Mouse (Mus musculus): ENCODE data around the gene Dmap1.

Gene Dmap1

DNA sequence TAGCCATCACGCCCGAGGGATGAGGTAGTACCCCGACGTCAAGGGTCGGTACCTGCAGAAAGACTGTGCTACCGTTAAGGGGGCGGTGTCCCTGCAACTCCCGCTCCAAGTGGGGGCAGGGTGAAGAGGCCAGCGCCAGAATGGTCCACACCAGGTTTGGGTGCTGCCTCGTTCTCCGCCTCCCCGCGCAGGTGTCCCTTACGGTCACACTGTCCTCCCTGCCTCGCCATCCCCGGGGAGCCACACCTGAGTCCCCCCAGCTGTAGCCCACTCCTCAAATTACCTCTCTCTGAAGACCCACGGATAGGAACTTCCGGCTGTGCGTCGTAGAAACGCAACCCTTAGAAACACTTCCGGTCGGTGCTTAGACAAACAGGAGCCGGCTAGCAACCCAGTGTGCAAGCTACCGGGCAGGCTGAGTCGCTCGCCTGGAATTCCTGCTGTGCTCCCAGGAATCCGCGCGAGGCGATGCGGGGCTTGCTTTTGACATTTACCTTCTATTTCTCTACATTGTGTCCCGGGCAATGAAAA is at the start of gene Dmap1:
Dmap1 (minus strand) TSS at position 343 of the 531 bp plus-strand sequence.
- peak; percentile 83 for DNase-seq (ENCODE audit: low spot score)

DNA sequence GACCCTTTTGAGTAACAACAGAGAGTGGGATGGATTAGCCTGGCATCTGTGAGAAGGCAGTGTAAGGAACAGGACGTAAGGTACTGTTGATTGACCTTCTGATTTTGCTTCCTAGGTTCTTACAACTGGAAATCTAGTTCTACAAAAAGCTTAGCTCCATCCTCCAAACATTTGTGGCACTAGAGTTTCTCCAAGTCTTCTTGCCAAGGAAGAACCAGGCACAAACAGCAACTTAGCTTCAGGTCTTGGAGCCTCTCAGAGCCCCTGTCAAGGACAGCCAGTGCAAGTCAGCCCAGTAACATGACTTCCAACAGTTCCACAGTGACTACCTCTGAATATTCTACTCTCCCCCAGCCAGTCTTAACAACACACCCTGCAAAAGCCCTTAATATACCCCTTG is 42.0 kb upstream of the Dmap1 start, which contains the start of gene Gm12845:
Gm12845 (plus strand) TSS at position 301 of the 400 bp plus-strand sequence.
- DNase-seq (ENCODE audit: low spot score): no peak

DNA sequence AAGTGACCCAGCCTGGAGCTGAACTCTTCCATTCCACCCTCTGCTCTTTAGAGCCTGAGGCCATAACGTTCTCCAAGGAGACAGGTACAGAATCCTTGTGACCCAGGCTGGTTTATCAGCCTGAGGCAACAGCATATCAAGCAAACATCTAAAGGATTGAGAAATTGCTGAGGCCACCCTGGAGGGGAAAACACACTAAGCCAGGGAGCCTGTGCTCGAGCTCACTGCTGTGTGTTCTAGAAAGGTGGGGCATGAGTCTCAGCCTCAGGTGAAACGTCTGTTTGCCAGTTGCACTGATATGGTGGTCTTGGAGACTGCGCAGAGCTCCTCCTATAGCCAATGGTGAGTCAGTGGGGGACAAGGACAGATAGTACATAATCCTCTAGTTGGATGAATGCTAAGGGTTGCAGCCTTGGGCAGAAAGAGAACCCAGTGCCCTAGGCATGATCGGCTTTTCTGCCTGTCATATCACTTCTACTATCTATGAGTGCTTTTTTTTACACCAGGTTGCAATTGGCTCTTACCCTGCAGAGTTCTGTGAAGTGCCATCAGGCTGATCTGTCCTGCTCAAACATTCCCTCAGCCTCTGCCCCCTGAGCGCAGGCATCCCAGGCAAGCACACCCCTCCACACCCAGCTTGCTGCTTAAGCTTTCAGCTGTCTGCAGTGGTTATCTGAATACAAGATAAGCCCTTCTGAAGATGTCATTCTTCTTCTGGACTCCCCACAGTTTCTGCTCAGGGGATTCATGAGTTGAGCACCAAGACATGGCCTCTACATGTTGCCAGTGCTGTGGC is 31.4 kb upstream of the Dmap1 start:
- DNase-seq (ENCODE audit: low spot score): no peak

DNA sequence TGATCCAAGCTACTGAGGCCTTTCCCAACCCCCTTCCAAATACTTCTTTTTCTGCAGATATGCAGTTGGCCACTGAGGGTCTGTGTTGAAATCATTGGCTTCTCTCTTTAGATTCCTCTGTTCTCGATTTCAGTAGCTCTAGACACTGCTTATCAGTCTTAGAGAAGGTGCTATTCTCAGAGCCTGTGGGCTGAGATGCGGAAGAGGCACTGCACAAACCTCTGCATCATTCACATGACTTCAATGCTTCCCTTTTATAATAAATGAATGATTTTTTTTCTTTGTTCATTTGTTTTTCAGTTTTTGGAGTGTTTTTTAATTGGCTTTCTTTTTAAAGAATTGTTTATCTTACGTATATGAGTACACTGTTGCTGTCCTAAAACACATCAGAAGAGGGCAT is 30.2 kb upstream of the Dmap1 start:
- no peak for DNase-seq (ENCODE audit: low spot score)

DNA sequence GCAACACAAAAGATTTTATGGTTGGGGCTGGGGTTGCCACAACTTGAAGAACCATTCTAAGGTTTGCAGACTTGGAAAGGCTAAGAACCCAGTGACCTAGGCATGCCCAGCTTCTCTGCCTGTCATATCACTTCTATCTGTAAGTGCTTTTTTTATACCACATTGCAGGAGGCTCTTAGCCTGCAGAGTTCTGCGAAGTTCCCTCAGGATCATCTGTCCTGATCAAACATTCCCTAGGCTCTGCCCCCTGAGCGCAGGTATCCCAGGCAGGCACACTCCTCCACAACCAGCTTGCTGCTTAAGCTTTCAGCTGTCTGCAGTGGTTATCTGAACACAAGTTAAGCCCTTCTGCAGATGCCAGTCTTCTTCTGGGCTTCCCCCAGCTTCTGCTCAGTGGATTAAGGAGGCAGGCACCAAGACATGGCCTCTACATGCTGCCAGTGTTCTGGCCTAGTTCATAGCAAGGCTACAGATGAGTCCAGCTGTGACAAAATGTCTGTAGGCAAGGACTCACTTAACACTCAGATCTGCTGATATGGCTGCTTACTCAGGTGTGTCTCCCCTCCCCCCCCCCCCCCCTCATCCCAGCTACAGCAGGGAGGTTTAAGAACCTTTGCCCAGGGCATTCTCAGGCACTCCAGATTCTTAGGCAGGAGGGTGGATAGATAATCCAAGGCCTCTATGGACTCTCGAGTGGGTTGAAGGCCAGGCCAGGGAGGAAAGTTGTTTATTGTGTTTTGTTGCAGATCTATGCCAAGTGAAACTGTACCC is 26.9 kb upstream of the Dmap1 start:
- DNase-seq (ENCODE audit: low spot score): no peak

DNA sequence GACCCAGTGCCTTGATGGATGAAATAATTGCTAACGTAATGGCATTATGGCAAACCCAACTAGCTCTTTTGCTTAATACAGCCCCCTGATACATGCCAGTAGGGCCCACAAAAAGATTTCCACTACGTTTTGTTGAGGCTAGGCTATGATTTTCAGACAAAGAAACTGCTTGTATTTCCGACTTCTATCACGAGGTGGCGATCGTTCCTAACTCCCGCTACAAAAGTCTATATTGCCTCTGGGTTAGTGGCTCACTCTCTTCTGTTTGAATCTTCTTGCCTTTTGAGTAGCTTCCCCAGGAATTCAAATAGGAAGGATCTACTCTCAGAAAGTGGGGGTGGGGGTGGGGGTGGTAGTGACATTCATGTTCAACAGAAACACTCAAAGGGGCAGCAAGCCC is 23.3 kb upstream of the Dmap1 start:
- peak; percentile 39 for DNase-seq (ENCODE audit: low spot score)

DNA sequence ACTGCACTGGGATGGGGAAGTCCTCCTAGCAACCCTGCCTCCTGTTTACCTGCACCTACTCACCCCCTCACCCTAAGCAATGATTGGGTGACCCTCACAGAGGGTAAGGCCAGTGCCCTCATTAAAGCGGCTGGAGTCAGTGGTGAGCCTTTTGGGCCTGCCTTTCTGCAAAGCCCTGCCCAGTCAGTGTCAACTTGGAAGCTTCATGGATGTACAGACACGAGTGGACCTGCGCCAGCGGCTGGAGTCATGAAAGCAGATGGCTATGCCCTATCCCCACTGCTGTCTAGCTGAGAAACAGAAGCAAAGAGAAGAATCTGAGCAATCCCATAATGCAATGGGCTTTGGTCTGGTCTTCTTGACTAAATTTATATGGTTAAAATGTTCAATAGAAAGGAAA is 4.3 kb upstream of the Dmap1 start:
- DNase-seq (ENCODE audit: low spot score): no peak

DNA sequence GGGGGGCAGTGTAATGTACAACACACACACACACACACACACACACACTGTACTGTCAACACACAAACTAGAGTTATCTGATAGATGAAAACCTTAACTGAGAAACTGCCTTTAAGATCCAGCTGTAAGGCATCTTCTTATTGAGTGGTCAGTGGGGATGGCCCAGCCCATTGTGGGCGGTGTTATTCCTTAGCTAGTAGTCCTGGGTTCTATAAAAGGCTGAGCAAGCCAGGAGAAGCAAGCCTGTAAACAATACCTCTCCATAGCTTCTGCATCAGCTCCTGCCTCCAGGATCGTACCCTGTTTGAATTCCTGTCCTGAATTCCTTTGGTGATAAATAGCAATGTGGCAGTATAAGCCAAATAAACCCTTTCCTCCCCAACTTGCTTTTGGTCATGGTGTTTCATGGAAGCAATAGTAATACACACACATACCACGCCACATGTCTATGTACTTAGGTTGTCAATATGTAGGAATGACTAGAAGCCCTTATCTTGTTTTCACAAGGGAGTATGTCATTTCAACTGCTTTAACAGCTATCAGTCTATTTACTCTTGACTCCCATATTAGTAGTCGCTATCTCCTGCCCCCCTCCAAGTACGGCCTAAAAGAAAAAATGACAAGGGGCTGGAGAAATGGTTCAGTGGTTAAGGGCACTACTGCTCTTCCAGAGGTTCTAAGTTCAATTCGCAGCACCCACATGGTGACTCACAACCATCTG is 1.1 kb upstream of the Dmap1 start:
- no peak for DNase-seq (ENCODE audit: low spot score)

DNA sequence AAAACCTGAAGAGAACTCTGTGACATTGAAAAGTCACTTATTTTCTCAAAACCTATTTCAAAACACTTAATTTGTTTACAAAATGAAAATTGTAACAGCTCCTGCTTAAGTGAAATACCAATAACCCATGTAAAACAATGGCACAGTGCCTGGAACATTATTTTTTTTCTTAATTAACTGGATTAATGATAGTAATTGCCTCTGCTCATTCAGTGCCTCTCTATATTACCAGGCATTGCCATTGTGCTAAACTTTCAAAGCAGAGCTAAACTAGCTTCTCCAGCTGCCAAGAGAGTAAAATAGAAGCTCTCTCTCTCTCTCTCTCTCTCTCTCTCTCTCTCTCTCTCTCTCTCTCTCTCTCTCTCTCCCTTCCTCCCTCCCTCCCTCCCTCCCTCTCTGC is 390 bp upstream of the Dmap1 start:
- no peak for DNase-seq (ENCODE audit: low spot score)

DNA sequence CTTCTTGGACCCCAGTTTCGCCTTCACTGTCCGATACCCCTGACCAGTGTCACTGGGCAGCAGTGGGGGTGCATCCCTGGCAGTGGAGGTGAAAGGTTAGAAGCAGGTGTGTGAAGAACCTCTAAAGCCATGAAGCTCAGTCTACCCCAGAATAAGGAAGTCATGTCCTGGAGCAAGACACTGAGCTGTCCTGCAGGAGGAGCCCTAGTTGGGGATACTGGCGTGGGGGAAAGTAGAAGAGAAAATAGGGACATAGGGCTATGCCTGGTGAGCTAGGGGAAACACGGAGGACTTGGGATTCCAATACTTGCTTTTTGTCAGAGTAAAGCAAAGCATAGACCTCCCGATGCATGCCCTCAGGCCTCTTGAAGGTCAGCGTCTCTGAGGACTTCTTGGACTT is 1.1 kb downstream of the Dmap1 start:
- no peak for DNase-seq (ENCODE audit: low spot score)

DNA sequence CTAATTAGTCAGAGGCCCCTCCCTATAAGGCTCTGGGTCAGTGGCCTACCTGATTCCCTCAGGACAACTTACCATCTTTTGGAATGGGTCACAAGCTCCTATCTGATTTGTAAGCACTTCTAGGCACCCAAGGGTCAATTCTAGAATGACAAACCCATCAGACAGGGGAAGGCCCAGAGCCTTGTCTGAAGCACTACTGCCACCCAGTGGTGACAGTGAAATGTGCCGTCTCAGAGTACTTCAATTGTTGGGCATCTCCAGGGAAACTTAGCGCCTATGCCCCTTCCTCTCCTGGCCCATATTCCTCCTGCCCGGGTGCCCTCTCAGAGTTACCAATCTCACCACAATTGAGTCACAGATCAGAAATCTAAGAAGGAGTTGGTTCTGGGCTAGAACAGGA is 5.2 kb downstream of the Dmap1 start:
- DNase-seq (ENCODE audit: low spot score): peak; percentile 74

DNA sequence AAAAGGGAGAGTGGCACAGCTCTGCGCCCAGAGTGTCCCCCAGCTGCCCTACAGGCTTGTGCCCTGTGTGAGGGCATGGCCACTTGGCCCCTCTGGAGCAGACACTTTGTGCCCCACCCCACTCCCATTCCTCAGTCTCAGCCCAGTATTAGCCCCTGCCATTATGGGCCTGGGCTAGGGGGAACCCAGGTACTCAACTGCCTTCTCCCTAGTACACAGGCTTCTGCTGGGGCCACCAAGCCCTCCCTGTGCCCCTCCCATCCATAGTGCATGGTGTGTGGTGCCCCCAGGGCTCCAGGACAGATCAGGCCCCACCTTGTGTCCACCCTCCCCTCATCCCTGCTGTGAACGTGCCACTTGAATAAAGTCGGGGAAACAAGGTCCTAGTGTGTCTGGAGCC is 8.2 kb downstream of the Dmap1 start:
- no peak for DNase-seq (ENCODE audit: low spot score)

DNA sequence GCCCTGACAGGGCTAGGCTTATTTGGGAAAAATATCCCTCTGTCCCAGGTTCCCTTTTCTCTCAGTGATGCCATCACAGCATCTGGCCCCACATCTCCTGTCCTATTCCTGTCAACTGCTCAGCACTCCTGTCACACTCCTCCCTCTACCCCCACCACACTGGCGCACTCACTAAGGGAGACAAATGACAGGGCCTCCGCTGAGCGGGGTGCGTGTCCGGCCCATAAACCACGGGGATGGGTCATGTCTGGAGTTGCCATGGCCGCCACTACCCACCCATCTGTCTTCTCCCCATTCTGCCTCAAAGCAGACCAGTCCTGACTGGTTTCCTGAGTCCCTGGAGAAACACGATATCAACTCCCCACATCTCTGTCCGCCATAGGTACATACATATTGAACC is 10.0 kb downstream of the Dmap1 start:
- no peak for DNase-seq (ENCODE audit: low spot score)

DNA sequence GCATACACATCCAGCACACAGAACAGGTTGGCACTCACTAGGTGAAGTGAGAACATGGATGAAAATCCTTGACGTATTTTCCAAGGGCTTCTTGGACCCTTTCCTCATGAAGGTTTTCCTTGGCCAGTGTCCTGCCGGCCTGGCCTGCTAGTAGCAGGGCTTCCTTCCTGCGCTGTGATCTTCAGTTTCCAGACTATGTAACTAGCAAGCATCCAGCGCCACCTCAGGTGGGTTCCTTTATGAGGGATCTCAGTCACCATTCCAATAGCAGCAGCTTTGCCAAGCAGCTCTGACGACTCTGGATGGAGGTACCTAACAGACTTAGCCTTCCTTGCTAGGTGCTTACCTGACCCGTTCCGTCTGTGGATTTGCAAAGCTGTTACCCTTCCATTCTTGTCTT is 12.2 kb downstream of the Dmap1 start:
- no peak for DNase-seq (ENCODE audit: low spot score)

DNA sequence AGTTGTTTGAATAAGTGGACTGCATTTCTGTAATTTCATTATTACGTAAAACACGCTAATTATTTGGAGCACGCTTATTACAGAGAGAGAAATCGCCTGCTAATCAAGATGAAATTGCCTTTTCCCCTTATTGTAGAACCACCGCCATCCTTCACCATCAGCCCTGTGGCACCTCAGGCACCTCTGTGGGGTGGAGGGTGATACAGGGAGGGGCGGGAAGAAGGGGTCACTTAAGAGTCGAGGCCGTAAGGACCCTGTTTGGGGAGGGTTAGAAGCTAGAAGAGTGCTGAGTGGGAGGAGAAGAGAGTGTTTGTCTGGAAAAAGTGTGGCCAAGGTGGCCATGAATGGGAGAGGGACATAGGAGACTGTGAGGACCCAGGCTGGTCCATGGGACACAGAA is 16.0 kb downstream of the Dmap1 start:
- DNase-seq (ENCODE audit: low spot score): no peak

DNA sequence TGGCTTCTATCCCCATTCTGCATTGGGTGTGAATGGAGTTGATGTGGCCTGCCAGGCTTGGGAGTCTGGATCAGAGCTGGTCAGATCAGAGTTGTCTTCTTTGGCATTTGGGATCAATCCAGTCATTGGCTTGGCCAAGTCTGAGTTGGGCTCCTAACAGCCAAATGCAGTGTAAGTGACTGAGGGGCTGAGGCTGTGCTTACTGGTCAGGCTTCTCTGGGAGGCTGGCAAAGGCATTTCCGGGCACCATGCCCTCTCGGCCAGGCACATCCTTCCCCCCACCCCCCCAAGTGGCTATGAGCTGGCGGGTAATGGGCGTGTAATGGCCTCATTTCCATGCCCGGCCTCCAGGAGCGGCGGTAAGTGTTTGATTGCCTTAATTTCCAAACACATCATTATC is 16.5 kb downstream of the Dmap1 start:
- DNase-seq (ENCODE audit: low spot score): no peak

DNA sequence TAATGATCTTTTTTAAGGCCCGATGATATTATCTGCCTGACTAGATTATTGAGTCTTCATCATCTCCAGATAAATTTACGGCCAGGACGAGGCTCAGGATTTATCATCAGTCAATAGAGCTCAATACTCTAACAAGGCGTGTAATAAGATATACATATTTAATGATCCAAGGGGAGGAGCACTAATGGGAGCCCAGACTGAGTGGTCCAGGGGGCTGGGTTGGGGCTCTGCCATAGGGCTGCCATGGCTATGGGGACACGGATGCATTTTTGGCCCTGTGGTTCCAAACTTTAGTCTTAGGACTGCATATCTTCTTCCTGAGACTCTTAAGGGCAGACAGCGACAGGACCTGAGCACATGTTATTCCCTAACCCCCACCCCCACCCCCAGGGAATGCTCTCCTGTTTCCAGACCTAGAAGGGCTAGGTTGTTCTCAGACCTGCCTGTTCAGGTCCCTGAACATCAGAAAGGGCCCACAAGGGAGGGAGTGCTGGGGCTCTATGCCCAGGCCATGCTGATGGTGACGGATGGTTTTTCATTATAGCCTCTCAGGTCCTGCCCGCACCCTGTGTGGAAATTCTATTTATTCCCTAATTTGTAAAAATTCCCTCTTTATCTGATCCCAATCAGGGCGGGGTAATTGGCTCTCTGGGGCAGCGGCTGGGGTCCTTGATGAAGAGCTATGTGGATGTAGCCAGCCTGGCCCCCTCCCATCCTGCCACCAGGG is 17.5 kb downstream of the Dmap1 start:
- DNase-seq (ENCODE audit: low spot score): no peak

DNA sequence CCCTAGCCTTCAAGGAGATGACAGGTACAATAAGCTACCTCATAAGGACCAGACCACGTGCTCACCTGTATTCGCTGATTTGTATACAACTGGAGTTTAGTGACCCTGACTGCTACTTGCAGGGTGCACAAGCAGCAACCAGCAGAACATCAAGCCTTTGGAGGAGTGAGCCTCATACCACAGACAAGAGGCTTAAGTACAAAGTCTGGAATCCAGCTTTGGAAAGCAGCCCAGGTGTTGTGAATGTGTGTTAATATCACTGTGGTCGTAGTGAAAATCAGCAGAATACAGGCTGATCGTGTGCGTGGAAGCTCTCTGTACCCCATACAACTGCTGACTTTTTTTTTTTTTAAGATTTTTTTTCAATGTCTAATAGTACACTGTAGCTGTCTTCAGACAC is 22.1 kb downstream of the Dmap1 start:
- DNase-seq (ENCODE audit: low spot score): no peak

DNA sequence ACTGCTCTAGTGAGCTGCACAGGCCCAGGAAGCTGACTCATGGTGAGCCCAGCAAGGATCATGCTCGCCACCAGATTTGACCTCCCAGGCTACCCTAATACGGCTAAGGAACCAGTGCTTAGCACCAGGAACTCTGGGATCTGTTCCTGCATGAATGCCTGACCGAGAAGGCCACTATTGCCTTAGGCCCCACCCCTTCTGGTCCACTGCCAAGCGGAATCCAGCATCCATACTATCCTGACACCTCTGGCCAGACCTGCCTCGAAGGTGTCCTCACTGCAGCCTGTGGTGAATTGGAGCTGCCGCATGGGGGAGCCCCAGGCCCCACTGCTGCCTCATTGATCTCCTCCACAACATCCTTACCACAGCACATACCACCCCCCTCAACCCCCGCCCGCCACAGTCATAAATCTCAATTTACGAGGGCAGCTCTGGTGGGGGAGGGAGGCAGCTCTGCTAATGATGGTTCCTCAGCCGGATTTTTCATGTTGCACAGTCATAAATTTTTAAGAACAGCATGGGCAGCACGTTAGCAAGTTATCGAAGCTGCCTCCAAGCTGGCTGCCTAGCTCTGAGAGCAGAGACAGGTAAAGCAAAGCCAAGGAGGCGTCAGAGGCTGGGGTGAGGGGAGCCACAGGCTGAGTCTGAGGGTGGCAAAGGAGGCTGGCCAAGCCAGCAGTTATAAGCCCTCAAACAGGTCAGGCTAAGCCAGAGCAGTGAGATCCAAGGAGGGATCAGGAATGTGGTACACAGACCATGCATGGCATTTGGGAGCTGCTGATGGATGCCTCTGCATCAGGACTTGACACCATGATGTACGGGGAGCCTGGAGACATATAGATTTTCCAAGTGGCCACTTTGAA is 23.3 kb downstream of the Dmap1 start:
- DNase-seq (ENCODE audit: low spot score): no peak

DNA sequence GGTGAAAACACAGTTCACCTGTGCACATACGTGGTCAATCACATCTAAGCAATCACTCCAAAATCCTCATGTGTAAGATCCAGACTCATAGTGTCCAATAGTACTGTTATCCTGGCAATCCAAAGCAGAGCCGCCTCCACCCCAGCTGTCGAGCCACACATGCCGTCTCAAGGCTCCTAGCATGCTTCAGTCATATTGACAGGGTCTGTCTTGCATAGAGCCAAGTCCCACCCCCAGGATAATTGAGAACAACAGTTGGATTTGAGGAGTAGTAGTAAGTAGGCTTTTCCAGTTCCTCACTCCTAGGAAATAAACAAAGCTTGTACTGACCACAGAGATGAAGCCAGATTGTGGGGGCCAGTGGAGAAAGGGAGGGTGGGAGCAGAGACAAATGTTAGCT is 24.4 kb downstream of the Dmap1 start:
- no peak for DNase-seq (ENCODE audit: low spot score)

DNA sequence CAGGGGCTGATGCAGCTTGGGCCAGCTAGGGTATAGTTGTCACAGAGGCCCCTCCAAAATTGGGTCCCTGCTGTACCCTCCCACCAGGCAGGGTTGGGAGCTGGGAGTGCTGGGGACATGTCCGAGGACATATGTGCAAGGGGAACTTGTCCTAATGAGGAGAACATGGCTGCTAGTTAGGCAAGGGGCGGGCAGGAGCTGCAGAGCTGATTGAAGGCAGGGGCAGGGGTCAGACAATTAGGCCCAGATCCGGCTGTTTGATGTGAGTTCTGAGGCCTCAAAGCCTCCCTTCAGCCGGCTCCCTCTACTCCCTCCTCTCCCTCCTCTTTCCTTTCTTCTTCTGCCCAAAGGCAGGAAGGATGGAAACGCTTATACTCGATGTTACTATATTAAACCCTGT is 25.1 kb downstream of the Dmap1 start:
- DNase-seq (ENCODE audit: low spot score): no peak
